Mouse (Mus musculus) limb, embryonic 11.5 days (tissue): ENCODE measurements around the gene Ccp110. TPM values are rescaled to one million over a fixed set of nuclear protein-coding genes. Genes with fewer than 3 reads are reported as not detected.

Source experiments
- ATAC-seq: fragments of 200-750 bp; cut with Nextera tagmentation; 2 replicates; pipeline ENCODE4 v1.8.0; 2017; ENCODE audit warnings: low read depth; ENCODE audit not compliant: insufficient number of reproducible peaks, low FRiP score, low TSS enrichment
- DNase-seq: peaks from one replicate; pipeline ENCODE4 v3.0.0-alpha.2; 2015; ENCODE audit warnings: low spot score
- H3K27ac ChIP-seq: fragments of 300-500 bp; sonication (generic); replicated peaks from 2 replicates; pipeline ENCODE4 v1.5.1; 2014; ENCODE audit warnings: low read depth, mild to moderate bottlenecking, low read length
- H3K27me3 ChIP-seq: fragments of 300-500 bp; sonication (generic); 2 replicates; pipeline ENCODE4 v1.6.1; 2014; ENCODE audit warnings: mild to moderate bottlenecking, low read length, mixed read lengths; ENCODE audit not compliant: control insufficient read depth, insufficient read depth
- H3K36me3 ChIP-seq: fragments of 300-500 bp; sonication (generic); 2 replicates; pipeline ENCODE4 v1.6.1; 2014; ENCODE audit warnings: mild to moderate bottlenecking, low read length, moderate library complexity, mixed read lengths; ENCODE audit not compliant: control insufficient read depth, insufficient read depth
- H3K4me1 ChIP-seq: fragments of 300-500 bp; sonication (generic); 2 replicates; pipeline ENCODE4 v1.6.1; 2014; ENCODE audit warnings: low read length, mixed read lengths; ENCODE audit not compliant: control insufficient read depth, insufficient read depth
- H3K4me2 ChIP-seq: fragments of 300-500 bp; sonication (generic); 2 replicates; pipeline ENCODE4 v1.6.1; 2014; ENCODE audit warnings: low read depth, mild to moderate bottlenecking, moderate library complexity; ENCODE audit not compliant: severe bottlenecking
- H3K4me3 ChIP-seq: fragments of 300-500 bp; sonication (generic); 2 replicates; pipeline ENCODE4 v1.5.1; 2014; ENCODE audit warnings: low read depth, low read length
- H3K9ac ChIP-seq: fragments of 300-500 bp; sonication (generic); 2 replicates; pipeline ENCODE4 v1.6.1; 2014; ENCODE audit warnings: mild to moderate bottlenecking, low read length
- H3K9me3 ChIP-seq: fragments of 300-500 bp; sonication (generic); 2 replicates; pipeline ENCODE4 v1.6.1; 2016; ENCODE audit warnings: low read length; ENCODE audit not compliant: control insufficient read depth
- WGBS: fragments of 180-500 bp; shearing (Covaris S2); extraction: QIAGEN DNeasy Blood & Tissue Kit; methylation state at CpG from one replicate; pipeline ENCODE4 v1.1.7; 2014; 5-methylcytosine and 5-hydroxymethylcytosine counted together
- polyA plus RNA-seq: library from polyadenylated mRNA; unstranded; fragments of >200 nt; fragmentation: Nextera tagmentation; extraction: Ambion mirVana; gene quantifications from 2 replicates; pipeline ENCODE4 v1.2.1, GENCODE M21; 2014

The Ccp110 gene
- polyA plus RNA-seq, 1 experiment from 2014 or later: 19.2 TPM

DNA sequence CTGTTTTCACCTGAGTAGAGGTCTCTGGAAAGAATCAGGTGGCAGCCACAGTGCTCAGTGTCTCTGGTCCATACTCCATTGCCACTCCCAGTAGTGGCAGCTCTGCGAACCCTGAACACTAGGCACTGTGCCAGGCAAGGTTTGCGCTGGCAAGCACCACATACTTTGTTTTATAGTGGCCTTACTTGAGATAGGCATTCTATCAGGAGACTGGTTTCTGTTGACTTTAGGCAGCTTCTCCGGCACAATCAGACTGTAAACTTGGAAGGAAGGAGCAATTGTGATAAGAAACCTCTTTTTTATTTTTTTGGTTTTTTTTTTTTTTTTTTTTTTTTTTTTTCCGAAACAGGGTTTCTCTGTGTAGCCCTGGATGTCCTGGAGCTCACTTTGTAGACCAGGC lies 4.3 kb upstream of the Ccp110 start:
- Histone ChIP-seq H3K27me3 (no peaks in the 10 kb centered on the region), H3K27ac (no peak overlapping the region), H3K4me3 (no peak overlapping the region), H3K36me3 (no peaks in the 10 kb centered on the region), H3K4me1 (peaks cover 7% of the 10 kb centered on the region), H3K4me2 (no peak overlapping the region), H3K9me3 (no peaks in the 10 kb centered on the region), H3K9ac (no peak overlapping the region)
- ATAC-seq (no peak), DNase-seq (no peak)
- WGBS: 90% methylated on average over 4 of the region's 4 CpGs

DNA sequence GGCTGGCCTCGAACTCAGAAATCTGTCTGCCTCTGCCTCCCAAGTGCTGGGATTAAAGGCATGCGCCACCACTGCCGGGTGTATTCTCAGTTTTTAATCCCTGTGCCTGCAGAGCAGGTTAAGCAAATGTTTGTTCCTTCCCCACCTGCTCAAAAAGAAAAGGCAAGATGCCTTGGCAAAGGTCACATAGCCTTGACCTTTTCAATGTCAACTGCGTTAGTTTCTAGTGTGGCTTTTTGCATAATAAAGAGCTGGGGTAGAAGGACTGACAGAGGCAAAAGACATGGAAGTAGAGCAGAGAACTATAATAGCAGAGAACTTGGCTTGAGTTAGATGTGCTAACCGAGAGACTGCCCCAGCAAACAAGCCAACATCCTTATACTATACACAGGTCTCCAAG lies 1.6 kb upstream of the Ccp110 start:
- Histone ChIP-seq H3K4me1 (peaks cover 5% of the 10 kb centered on the region; the same call in 1 of the 2 replicates), H3K4me3 (no peak overlapping the region), H3K9me3 (no peaks in the 10 kb centered on the region), H3K36me3 (no peaks in the 10 kb centered on the region), H3K9ac (no peak overlapping the region), H3K27ac (no peak overlapping the region), H3K27me3 (no peaks in the 10 kb centered on the region), H3K4me2 (no peak overlapping the region)
- 70% methylated on average over 5 of the region's 5 CpGs for WGBS
- ATAC-seq: no peak
- no peak for DNase-seq

DNA sequence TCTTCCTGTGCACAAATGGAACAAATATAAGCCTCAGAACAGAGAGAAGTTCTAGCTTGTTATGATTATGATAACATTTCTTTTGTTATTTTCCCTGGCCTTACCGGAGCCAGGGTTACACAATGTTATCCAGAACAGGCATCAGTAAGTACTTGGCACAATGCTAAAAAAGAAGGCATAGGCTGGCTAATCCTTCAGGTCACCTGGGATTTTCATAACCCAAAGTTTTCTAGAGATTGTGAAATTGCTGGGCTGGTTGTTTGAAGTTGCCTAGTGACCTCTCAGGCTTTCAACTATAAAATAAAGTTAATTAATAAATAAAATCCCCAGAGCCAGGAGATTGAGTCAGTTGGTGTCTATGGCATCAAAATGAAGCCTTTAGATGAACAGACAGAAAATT lies 2.5 kb downstream of the Ccp110 start:
- H3K4me2 ChIP-seq: no peak overlapping the region
- H3K27me3 ChIP-seq: no peaks in the 10 kb centered on the region
- H3K9ac ChIP-seq: no peak overlapping the region
- no peak for DNase-seq
- H3K4me1 ChIP-seq: peaks cover 5% of the 10 kb centered on the region; the same call in 1 of the 2 replicates
- H3K4me3 ChIP-seq: no peak overlapping the region
- no peak overlapping the region for H3K27ac ChIP-seq
- H3K9me3 ChIP-seq: no peaks in the 10 kb centered on the region
- no peak for ATAC-seq
- 88% methylated on average over 1 of the region's 1 CpGs for WGBS
- H3K36me3 ChIP-seq: no peaks in the 10 kb centered on the region

DNA sequence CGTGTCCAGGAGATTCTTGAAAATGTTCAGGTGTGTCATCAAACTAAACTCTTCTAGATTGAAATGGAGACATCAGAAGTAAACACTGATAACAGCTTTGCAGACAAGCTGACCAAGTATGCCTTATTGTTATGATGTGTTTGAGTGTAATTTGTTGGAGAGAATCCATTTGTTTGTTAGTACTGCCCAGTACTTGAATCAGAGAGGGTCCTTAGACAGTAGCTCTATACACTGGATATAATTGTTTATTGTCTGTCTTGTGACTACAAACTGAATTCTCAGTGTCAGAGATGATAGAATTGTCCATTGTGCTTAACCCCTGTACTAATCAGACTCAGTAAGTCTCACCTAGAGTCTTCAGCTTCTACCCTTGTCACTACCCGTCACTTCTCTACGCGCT lies 5.7 kb downstream of the Ccp110 start:
- H3K36me3 ChIP-seq: peaks cover 2% of the 10 kb centered on the region; the same call in 1 of the 2 replicates
- WGBS: 99% methylated on average over 4 of the region's 4 CpGs

DNA sequence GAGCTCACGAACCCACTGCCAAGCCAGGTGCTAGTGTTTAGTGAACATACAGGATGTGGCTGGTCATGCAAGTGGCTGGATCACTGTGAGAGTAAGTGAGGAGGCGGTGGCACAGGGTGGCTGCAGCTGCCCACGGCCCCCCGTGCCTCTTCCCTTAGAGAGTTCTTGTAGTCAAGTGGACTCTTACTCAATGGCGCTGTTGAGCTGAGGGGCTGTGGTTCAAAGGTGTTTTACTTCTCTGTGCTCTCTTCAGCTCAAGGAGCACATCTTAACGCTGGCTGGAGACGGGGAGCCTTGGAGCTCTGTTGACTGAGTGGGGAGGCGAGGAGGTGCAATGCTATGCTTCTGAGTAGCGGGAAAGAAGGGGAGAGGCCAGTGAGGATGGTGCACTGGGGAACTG lies 11.6 kb downstream of the Ccp110 start:
- no peak for DNase-seq
- Histone ChIP-seq H3K36me3 (peaks cover 11% of the 10 kb centered on the region; the same call in 1 of the 2 replicates), H3K27me3 (no peaks in the 10 kb centered on the region), H3K9ac (no peak overlapping the region), H3K9me3 (no peaks in the 10 kb centered on the region), H3K4me2 (no peak overlapping the region), H3K4me1 (no peaks in the 10 kb centered on the region), H3K27ac (no peak overlapping the region), H3K4me3 (no peak overlapping the region)
- no peak for ATAC-seq
- 92% methylated on average over 9 of the region's 9 CpGs for WGBS

More for the DNA sequence above, 5.7 kb downstream of the Ccp110 start:
- peaks cover 3% of the 10 kb centered on the region; the same call in 1 of the 2 replicates for H3K4me1 ChIP-seq
- no peak overlapping the region for H3K4me2 ChIP-seq
- H3K9me3 ChIP-seq: no peaks in the 10 kb centered on the region
- H3K4me3 ChIP-seq: no peak overlapping the region
- H3K27me3 ChIP-seq: no peaks in the 10 kb centered on the region
- H3K27ac ChIP-seq: no peak overlapping the region
- ATAC-seq (no peak), DNase-seq (no peak)
- no peak overlapping the region for H3K9ac ChIP-seq

DNA sequence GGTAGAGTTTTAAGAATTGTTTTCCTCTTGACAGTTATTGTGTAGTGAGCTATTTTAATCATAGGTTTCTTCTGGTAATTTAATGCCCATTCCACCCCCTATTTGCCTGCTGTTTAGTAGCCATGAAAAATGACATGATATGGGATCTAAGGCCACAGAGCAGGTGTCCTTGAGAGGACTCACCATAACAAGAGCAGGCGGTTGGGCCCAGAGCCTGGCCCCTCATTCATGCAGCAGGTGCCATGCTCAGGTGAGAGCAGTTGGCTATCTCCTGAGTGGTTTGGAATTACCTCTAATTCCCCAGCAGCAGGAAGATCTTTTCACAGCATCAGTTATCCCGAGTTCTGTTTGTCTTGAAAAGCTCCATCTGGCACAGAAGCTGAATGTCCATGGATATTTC lies 13.1 kb downstream of the Ccp110 start:
- peaks cover 14% of the 10 kb centered on the region; the same call in 1 of the 2 replicates for H3K36me3 ChIP-seq
- ATAC-seq (no peak), DNase-seq (no peak)
- no peak overlapping the region for H3K27ac ChIP-seq
- H3K27me3 ChIP-seq: no peaks in the 10 kb centered on the region
- no peaks in the 10 kb centered on the region for H3K9me3 ChIP-seq
- WGBS: 88% methylated on average over 2 of the region's 2 CpGs
- no peak overlapping the region for H3K4me3 ChIP-seq
- H3K4me2 ChIP-seq: no peak overlapping the region
- no peaks in the 10 kb centered on the region for H3K4me1 ChIP-seq
- no peak overlapping the region for H3K9ac ChIP-seq

DNA sequence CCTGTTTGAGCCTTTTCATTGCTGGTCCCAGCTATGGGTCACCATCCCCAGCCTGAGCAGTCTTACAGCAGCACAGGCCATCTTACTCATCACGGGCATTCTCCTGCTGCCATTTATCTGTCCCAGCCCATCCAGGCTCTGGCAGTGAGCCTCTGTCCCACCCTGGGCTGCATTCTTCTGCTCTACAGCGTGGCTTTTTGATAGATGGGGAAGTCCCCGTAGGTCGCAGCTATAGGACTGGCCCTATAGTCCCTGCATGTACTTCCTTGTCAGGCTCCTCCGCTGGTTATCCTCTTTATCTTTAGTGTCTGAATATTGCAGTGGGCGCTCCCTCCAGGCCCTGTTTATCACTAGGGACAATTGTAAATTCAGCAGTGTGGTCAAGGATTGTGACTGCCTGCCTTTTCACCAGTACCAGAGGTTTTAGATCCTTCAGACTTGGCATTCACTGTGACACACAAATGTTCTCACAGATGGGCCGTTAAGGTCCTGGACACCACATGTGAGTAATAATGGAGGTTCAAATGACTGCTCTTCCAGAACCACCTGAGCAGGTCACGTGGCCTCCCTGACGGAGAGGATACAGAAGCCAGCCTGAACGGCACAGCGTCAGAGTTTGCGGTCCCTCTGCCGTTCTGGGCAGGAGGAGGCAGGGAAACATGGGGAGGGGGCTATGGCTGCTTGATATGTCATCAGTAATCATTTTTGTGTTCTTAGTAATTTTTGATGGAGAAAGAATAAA lies 16.7 kb downstream of the Ccp110 start:
- Histone ChIP-seq H3K4me3 (no peak overlapping the region), H3K4me1 (no peaks in the 10 kb centered on the region), H3K27ac (no peak overlapping the region), H3K9me3 (no peaks in the 10 kb centered on the region), H3K4me2 (no peak overlapping the region), H3K9ac (no peak overlapping the region), H3K36me3 (peaks cover 15% of the 10 kb centered on the region; the same call in 1 of the 2 replicates), H3K27me3 (no peaks in the 10 kb centered on the region)
- ATAC-seq (no peak), DNase-seq (no peak)
- 88% methylated on average over 13 of the region's 13 CpGs for WGBS

DNA sequence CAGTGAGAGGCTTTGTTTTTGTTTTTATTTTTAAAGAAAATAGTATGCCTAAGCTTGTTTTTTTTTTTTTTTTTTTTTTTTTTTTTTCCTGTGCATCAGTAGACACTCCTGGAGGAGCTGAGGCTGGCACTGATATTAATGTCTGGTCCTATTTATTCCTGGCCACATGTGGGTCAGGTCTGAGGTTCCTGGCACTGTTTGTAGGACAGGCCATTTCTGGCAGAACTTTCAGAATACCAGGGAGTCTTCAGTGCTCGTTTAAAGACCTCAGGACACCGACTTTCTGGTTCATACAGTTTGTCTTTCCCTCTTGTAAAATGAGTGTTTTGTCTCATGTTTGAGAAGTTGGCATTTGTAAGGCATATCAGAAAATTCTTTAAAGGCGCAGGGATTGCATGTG lies 19.4 kb downstream of the Ccp110 start:
- DNase-seq: no peak
- H3K27ac ChIP-seq: no peak overlapping the region
- peaks cover 14% of the 10 kb centered on the region; the same call in 1 of the 2 replicates for H3K36me3 ChIP-seq
- no peaks in the 10 kb centered on the region for H3K27me3 ChIP-seq
- WGBS: 91% methylated on average over 3 of the region's 3 CpGs
- no peak overlapping the region for H3K4me3 ChIP-seq
- no peak overlapping the region for H3K4me2 ChIP-seq
- no peaks in the 10 kb centered on the region for H3K4me1 ChIP-seq
- no peaks in the 10 kb centered on the region for H3K9me3 ChIP-seq
- ATAC-seq: no peak
- no peak overlapping the region for H3K9ac ChIP-seq

DNA sequence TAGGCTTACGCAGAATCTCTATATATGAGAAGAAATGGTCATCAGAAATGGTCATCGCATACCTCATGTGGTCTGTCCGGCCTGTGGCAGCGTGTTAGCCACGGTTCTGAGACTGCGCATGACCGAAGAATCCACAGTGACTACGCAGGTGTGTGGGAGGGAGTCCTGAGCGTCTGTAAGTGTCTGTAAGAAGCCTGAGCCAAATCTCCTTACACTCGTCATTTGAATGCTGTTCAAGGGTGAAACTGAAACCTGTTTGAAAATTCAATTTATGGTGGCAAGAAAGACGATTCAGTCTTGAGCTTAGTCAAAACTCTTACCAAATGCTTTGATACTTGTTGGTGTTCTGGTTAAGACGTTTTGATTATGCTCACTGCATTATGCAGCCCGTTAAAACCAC lies 20.9 kb downstream of the Ccp110 start:
- no peaks in the 10 kb centered on the region for H3K4me1 ChIP-seq
- WGBS: 95% methylated on average over 13 of the region's 13 CpGs
- no peak overlapping the region for H3K4me2 ChIP-seq
- H3K27me3 ChIP-seq: no peaks in the 10 kb centered on the region
- H3K36me3 ChIP-seq: peaks cover 11% of the 10 kb centered on the region; the same call in 1 of the 2 replicates
- no peaks in the 10 kb centered on the region for H3K9me3 ChIP-seq
- H3K9ac ChIP-seq: no peak overlapping the region
- no peak overlapping the region for H3K4me3 ChIP-seq
- no peak overlapping the region for H3K27ac ChIP-seq
- DNase-seq (no peak), ATAC-seq (no peak)
